Mouse (Mus musculus) forebrain, embryonic 16.5 days (tissue): ENCODE measurements around the gene Olfr482. TPM values are rescaled to one million over a fixed set of nuclear protein-coding genes. Genes with fewer than 3 reads are reported as not detected.

Experiments
- polyA plus RNA-seq: library from polyadenylated mRNA; unstranded; fragments of >200 nt; fragmentation: Nextera tagmentation; extraction: Ambion mirVana; gene quantifications from 2 replicates; pipeline ENCODE4 v1.2.1, GENCODE M21; 2015

Olfr482 gene
- polyA plus RNA-seq, 1 experiment from 2014 or later = not detected

Other genes with a start within 250 kb of the Olfr482 start
- not detected in 2 replicates for gene Olfr472, start 199.7 kb downstream of the Olfr482 start, polyA plus RNA-seq
- gene Olfr473, start 167.1 kb downstream of the Olfr482 start, polyA plus RNA-seq = not detected in 2 replicates
- gene Olfr474, start 142.9 kb downstream of the Olfr482 start, polyA plus RNA-seq = not detected in 2 replicates
- gene Olfr476, start 132.8 kb downstream of the Olfr482 start, polyA plus RNA-seq = not detected in 2 replicates
- not detected in 2 replicates for gene Olfr477, start 110.9 kb downstream of the Olfr482 start, polyA plus RNA-seq
- gene Olfr478, start 63.6 kb downstream of the Olfr482 start, polyA plus RNA-seq = not detected in 2 replicates
- gene Olfr479, start 46.9 kb downstream of the Olfr482 start, polyA plus RNA-seq = not detected in 2 replicates
- gene Olfr480, start 30.2 kb downstream of the Olfr482 start, polyA plus RNA-seq = not detected in 2 replicates
- not detected in 2 replicates for gene Olfr481, start 17.7 kb downstream of the Olfr482 start, polyA plus RNA-seq
- gene Olfr483, start 3.3 kb upstream of the Olfr482 start, polyA plus RNA-seq = not detected in 2 replicates
- not detected in 2 replicates for gene Olfr484, start 29.9 kb upstream of the Olfr482 start, polyA plus RNA-seq
- not detected in 2 replicates for gene Olfr485, start 62.3 kb upstream of the Olfr482 start, polyA plus RNA-seq
- gene Olfr486, start 75.2 kb upstream of the Olfr482 start, polyA plus RNA-seq = not detected in 2 replicates
- not detected in 2 replicates for gene Olfr487, start 117.0 kb upstream of the Olfr482 start, polyA plus RNA-seq
- gene Olfr488, start 160.8 kb upstream of the Olfr482 start, polyA plus RNA-seq = not detected in 2 replicates
- gene Olfr490, start 191.3 kb upstream of the Olfr482 start, polyA plus RNA-seq = not detected in 2 replicates
- gene Olfr491, start 215.9 kb upstream of the Olfr482 start, polyA plus RNA-seq = not detected in 2 replicates
- not detected in 2 replicates for gene Olfr492, start 226.1 kb upstream of the Olfr482 start, polyA plus RNA-seq
- gene Olfr493, start 249.4 kb upstream of the Olfr482 start, polyA plus RNA-seq = not detected in 2 replicates